Mouse (Mus musculus) adrenal gland, postnatal 36 days (tissue): ENCODE data around the gene Pcyt2. TPM values are rescaled to one million over a fixed set of nuclear protein-coding genes. Genes with fewer than 3 reads are reported as not detected.

Experiments
- DNase-seq, 2 experiments: peaks; one replicate each; pipeline ENCODE4 v3.0.0; 2021; ENCODE audit warnings: mixed read lengths in 1 of 2
- long read RNA-seq, 2 experiments: library from polyadenylated mRNA; stranded (forward); transcript quantifications; one replicate each; pipeline ENCODE4 v2.0.0; 2021; ENCODE audit warnings: borderline sequencing depth in 2 of 2
- total RNA-seq, 2 experiments: library from RNA; stranded (reverse); gene quantifications; 2 replicates each; pipeline ENCODE4 v1.2.3; 2021

The Pcyt2 gene
- 100 to 1,000 TPM; 212 to 312 TPM for total RNA-seq
- long read RNA-seq, experiment 1, transcript Pcyt2-201 (14 exons, 1,881 nt) = major isoform, 277 of 536 reads
- long read RNA-seq, experiment 1, transcript Pcyt2-203 (13 exons, 1,486 nt) = minor isoform, 20 of 536 reads
- long read RNA-seq, experiment 1, transcript Pcyt2-206 (3 exons, 513 nt) = minor isoform, 9 of 536 reads
- long read RNA-seq, experiment 1, partial matches to known transcripts = 47 of 536 reads
- long read RNA-seq, experiment 1, other reads (novel, unspliced or antisense) = 180 of 536 reads
- long read RNA-seq, experiment 2, transcript Pcyt2-201 (14 exons, 1,881 nt) = major isoform, 105 of 211 reads
- long read RNA-seq, experiment 2, transcript Pcyt2-203 (13 exons, 1,486 nt) = minor isoform, 9 of 211 reads
- long read RNA-seq, experiment 2, partial matches to known transcripts = 15 of 211 reads
- long read RNA-seq, experiment 2, other reads (novel, unspliced or antisense) = 79 of 211 reads

DNA sequence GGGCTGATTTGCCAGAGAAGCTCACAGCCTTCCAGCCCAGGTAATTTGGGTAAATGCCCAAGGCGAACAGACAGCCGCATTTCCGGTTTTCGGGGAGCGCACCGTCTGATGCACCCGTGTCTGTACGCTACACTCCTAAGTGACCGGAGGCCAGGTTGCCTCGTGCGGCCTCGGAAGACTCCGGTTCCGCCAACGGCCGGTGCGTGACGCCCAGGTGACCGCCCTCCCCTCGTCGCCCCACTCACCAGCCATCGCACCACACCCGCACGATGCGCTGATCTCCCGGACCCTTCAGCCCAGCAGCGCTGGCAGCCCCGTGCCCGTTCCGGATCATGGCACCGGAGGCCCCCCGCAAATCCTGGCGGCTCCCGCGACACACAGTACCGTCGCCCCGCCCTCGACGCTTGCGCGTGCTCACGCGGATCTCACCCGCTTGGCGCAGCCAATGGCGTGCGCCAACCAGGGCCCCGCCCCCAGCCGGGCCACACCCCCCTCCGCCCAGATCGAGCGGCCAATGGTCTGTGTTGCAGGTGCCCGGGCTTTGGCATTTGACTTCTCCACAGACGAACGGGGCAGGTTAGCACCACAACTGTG lies at the start of gene Pcyt2:
TSS of gene Pcyt2 (minus strand) at position 418 of the 594 bp plus-strand sequence.
- peak; percentile 96 to 98 for DNase-seq

- DNase-seq = no peak
Measured at GRCm38 (mm10) chr11:120666617-120667016, 48.9 kb upstream of the Pcyt2 start.

DNA sequence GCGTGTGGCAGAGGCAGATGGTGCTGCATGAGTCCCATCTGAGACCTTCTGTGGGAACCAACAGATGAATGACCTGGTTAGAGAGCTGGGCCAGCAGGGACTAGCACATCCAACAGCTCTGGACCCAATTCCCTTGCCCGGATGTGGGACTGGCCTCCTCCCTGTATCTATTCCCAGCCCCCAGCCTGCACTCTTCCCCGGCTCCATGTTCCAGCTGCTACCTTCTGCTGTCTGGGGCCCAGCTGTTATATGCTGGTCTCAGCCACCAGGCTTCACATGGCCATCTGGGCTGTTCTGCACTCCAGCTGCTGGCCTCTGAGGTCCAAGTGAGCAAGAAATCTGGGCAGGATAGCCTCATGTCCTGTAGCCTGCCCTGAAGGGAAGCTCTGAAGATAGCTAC lies 47.7 kb upstream of the Pcyt2 start:
- DNase-seq = no peak

GRCm38 (mm10) chr11:120663714-120664113 lies 46.0 kb upstream of the Pcyt2 start:
- DNase-seq = no peak

GRCm38 (mm10) chr11:120662759-120663158 lies 45.0 kb upstream of the Pcyt2 start:
- DNase-seq = peak in 1 of 2 experiments; percentile 26

GRCm38 (mm10) chr11:120661076-120661460 lies 43.3 kb upstream of the Pcyt2 start, which contains the start of gene Notum:
Gene Notum, minus strand, starts transcription at chr11:120661175.
- DNase-seq = peak in 1 of 2 experiments; percentile 31

GRCm38 (mm10) chr11:120660301-120661075 lies 42.8 kb upstream of the Pcyt2 start:
- peak; percentile 50 to 70 for DNase-seq

GRCm38 (mm10) chr11:120659509-120660300 lies 42.0 kb upstream of the Pcyt2 start:
- peak; percentile 23 to 35 for DNase-seq

DNA sequence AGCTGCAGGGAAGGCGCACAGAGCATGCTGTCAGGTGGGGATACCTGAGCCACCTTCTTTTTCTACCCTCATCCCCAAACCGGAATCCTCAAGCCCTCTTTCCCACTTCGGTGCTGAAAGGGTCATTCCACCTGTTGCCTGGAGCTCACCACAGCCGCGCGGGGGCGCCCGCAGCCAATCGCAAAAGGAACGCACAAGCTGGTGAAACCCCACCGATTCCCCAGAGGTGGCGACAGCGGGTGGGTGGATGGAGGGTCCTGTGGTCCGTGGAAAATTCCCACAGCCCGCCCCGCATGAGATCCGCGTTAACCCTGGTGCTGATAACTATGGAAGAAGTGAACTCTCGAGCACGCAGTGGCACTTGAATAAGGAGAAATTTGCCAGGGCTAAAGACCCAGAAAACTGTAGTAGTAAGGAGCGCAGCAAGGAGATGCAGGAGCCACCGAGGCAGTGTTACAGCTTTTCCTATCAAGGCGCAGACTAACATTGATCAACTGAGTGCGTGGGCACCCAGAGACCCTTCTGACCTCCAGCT lies 41.2 kb upstream of the Pcyt2 start:
- peak; percentile 90 to 95 for DNase-seq

DNA sequence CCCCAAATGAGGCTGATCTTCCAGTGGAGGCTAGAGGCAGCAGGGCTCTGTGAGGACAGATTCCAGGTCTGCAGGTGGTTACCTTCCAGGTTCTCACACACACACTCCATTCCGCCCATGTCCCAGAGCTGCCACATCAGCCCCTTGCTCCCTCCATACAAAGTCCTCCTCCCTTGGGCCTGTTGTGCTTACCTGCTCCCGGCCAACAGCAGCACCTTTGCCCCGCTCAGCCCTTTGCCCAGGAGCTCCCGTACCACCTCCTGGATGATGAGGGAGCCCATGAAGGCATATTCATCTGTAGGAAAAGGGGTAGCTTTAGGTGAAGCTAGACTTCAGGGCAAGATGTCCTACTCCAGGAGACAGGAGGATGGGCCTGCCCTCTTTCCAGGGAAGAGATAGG lies 39.6 kb upstream of the Pcyt2 start:
- DNase-seq = no peak

GRCm38 (mm10) chr11:120654741-120655140 lies 37.0 kb upstream of the Pcyt2 start:
- no peak for DNase-seq

- no peak for DNase-seq
Measured at GRCm38 (mm10) chr11:120651872-120652271, 34.1 kb upstream of the Pcyt2 start.

DNA sequence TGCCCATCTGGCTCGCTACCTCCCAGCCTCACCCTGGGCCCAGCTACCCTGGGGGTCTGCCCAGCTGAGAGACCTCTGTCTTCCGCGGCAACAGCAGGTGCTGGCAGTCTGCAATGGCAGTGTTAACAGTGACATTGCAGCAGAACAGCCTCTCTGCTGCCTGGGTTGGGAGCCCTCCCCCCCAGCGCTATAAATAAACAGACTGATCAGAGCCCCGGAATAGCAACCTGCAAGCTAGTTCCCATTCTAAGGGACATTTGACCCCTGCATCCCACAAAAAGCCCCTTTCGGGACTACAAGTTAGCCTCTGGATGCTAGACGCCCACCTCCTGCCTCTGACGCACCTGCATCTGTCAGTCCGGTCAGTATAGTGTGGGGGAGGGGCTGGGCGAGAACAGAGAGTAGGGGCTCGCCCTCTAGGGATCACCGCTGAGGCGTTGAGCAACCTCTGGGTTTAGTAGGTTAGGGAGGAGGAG lies 30.3 kb upstream of the Pcyt2 start, which contains the start of gene Myadml2:
TSS of gene Myadml2 (minus strand) at position 158 of the 476 bp plus-strand sequence.
- peak in 1 of 2 experiments; percentile 38 for DNase-seq

- no peak for DNase-seq
Measured at GRCm38 (mm10) chr11:120647047-120647830, 29.5 kb upstream of the Pcyt2 start.

DNA sequence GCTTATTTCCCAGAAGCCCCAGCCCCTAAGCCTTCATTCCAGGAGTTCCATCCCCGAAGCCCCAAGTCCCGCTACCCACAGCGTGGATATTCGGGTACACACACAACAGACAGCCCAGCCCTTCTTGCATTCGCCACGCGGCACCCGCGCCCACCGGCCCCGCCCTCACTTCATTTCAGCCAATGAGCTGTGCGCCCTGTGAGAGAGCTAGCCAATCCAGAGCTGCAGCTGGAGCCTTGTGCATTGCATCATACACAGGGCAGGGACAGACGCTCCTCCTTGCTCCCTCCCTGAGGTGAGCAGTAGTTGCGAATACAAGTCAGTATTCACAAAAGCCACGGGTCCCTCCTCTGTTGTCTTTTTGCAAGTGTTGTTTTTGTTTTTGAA lies 25.9 kb upstream of the Pcyt2 start, which contains the start of gene Pycr1:
TSS of gene Pycr1 (minus strand) at position 169 of the 387 bp plus-strand sequence.
- peak; percentile 96 for DNase-seq

DNA sequence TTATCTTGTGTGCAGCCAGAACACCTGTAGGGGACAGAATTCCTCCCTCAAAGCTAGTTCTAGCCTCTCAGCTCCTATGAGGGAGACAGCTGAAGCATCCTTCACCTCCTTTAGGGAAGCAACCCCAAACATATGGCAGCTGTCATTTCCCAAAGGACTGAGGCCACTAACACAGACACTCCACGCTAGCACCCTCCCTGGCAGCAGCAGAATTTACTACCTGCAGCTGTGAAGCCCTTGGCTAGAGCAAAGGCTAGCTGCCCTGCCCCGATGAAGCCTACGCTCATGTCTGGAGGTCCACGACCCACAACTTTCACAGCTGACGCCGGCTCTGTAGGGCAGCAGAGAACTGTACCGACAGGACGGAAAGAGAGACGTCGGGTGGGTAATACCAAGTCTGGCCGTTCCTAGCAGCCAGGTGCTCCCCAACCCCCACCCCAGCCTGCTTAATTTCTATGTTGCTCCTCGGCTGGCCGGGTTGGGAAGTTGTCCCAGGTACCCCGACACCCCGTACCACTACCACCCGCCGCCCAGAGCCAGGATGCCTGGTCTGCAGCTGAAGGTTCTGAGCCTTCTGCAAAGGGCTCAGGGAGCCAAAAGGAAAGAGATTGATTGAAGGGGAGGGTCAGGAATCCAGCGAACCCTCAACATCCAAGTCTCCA lies 25.3 kb upstream of the Pcyt2 start:
- peak in 1 of 2 experiments; percentile 29 for DNase-seq

DNA sequence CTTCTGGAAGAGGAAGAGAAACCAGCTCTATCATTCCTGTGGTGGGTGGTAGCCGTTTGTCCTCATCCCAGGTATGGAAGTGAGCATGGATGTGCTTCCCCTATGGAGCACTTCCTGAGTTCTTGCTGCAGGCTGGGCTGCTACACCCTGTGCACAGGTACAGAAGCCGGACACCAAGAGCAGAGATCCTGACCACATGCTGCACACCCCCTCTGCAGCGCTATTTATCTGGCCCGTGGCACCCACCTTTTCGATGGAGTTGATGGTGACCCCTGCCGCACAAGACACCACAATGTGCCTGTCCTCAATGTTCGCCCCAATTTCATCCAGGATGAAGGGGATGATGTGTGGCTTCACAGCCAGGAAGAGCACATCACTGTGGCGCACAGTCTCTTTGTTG lies 24.1 kb upstream of the Pcyt2 start:
- DNase-seq = no peak

DNA sequence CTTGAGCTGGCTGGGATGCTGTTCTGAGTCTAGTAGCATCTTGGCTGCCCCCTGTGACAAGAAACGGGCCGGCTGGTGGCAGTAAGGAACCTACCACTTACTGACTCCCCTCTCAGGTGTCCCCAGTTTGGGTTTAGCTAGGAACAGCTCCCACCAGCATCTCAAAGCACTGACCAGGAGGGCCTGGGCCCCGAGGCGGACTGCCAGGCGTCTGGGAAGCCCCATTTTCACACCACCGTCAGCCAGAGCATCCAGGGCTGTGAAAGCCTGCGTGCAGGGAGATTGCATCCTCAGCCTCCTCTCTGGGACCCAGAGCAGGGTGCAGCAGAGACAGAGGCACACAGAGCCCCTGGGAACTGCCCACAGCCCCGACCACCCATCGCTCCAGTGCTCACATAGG lies 23.5 kb upstream of the Pcyt2 start:
- DNase-seq = no peak

DNA sequence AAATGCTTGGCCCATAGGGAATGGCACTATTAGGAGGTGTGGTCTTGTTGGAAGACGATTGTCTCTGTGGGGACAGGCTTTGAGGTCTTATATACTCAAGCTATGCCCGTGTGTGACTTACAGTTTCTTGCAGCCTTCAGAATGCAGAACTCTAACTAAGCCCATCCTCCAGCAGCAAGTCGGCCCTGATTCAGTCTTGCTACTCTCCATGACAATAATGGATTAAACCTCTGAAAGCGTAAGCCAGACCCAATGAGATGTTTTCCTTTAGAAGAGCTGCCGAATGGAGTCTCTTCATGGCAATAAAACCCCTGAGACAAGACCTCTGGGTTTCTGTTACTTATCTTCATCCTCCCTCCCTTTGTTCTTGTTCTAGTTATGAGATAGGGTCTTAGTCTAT lies 17.1 kb upstream of the Pcyt2 start:
- DNase-seq = no peak
